Mouse (Mus musculus) embryo, embryonic 11.5 days (tissue): ENCODE measurements around the gene Plscr4.
A peak's percentile ranks its signal among the peaks of the same experiment; 100 is the strongest.

Source experiments
- DNase-seq: peaks from one replicate; pipeline ENCODE4 v3.0.0-alpha.2; 2012; ENCODE audit warnings: low read depth, low spot score

Plscr4 gene

DNA sequence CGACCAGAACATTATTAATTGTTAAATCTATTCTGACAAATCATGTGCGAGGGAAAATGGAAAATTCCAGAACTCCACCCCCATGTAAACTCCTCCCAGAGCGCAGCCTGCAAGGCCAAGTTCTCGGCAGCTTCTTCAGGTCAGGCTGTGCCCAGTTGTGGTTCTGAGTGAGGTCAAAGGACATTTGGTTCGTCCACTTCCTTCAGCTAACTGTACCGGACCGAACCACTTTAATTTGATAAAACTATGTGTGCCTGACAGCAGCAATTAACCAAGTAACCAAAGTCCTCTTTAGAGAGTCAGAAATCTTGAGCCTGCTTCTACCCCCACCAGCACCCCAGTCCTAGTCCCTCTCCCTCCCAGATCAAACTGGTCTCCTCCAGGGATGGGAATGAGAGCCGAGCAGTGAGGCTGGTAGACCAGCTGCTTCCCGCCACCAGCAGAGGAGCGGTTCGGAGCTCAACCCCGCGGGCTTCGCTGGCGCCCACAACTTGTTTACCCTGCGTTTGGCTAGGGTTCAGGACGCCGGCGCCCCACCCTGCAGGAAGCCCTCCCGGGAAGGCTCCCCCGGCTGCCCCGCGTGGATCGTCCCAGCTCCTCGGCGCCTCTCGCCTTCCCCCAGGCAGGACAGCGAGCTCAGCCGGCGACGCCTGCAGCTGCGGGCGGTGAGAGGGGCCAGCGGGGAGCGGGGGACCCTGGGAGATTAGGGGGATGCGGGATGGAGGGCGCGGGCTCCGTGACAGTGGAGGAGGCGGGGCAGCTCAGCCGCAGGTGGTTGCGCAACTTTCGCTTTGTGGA, at the start of gene Plscr4:
Gene Plscr4 (plus strand): TSS at position 113 of the 798 bp plus-strand sequence.
- DNase-seq, result no peak

DNA sequence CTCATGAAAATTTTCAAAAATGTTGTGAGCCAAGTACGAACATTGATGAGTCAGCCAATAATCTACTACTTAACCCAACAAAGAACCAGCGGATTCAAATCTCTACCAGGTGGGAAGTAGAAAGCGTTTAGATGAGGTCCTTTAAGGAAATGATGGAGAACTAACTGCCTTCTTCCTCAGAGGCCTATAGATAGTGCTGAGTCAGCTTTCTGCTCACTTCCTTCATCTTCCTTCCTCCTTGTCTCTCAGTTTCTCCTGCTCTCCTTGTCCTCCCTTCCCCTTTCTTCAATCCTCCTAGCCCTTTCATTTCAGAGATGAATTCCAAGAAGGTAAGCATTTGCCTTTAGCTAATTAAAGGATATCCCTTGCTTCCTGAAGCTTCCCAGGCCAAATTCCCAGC, 46.9 kb upstream of the Plscr4 start:
- no peak for DNase-seq

DNA sequence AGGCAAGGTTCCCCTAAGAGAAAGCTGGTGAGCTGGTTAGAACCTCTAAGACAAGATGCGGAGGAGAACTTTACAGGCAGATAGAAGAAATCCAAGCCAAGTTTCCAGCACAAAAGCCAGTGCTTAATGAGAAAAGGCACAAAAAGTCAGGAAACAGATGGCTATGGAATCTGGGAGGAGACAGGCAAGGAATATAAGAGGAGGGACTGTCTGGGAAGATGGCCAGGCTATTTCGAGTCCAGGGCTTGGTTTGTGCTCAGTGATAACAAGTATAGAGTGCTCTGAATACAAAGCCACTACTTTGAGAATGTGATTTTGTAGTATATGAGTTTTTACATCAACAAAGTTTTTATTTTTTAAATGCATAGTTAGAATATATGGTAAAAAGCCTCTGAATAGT, 45.1 kb upstream of the Plscr4 start:
- DNase-seq, result no peak

DNA sequence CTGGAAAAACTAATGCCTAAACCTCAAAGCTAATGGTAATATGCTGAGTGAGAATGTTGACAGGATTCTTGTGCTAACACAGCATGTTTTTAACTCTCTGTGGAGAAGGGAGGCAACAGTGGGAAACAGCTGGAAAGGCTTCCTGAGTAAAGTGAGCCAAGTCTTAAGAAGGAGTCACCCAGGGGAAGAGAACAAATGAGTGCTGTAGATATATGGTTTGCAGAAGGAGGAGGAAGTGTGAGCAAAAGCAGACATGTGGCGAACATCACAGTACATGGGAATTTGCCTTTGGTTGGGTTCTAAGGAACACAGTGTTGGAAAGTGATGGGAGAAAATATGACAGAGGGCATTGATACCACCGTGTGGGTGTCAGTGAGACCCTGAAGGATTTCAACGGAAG, 43.5 kb upstream of the Plscr4 start:
- no peak for DNase-seq

DNA sequence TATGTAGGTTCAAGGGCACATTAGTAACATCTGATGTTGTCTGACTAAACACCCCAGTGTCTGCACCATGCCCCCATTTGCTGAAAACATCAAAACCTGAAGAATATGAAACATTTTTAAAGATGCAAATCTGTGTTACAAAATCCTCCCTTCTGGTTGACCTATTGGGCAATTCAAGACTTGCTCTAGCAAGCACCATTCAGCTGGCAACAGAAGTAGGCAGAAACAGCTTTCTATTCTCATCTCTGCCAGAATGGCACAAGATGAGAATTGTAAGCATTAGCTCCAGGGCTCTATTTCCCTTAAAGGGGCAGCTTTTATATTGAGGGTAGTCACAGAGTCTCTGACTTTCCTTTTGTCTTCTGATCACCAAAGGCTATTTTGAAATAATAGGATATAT, 19.4 kb upstream of the Plscr4 start:
- no peak for DNase-seq

DNA sequence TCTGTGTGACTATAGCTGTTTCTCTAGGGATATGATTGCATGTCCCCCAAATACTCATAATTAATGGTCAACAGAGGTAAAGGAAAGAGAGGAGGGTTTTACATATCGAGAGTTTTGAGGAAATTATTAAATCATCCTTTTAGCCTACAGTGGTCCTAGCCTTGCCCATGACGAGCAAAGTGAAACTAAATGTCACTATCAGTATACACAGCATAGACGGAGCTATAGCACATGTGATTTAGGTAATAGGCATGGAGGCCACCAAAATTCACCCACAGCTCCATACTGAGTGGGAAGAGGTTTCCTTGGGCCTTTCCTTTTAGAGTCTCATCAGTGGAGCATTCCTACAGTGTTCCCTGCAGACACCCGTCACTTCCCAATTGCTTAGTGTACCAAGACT, 15.7 kb upstream of the Plscr4 start:
- no peak for DNase-seq

DNA sequence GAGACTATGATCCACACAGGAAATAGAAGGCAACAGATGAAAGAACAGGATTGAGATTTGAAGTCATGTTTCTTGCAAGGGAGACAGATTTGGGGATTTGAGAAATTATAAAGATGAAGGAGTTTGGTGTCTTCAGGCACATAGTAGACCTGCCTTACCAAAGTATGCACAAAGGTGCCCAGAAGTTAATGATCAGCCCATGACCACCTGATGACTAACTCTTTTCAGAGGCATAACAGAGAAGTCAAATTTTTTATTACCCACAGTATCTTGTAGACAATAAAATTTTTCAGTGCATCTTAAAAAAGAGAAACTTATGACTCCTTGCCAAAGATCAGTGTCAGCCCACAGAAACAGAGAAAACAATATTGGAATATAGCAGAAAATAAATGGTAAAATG, 12.6 kb upstream of the Plscr4 start:
- no peak for DNase-seq

DNA sequence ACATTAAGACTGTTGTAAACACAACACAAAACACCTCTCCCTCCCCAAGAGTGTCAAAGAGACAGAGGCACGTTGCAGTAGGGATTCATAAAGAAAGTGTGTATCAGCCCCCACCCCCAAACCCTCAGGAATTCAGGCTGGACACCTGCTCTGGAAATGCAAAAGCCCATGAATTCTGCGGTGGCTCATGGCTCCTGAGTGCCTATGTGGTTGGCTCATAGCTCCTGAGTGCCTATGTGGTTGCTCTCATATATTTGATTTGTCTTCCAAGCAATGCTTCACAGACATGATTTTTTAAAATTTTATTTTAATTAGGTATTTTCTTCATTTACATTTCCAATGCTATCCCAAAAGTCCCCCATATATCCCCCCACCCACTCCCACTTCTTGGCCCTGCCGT, 568 bp upstream of the Plscr4 start:
- DNase-seq, result no peak

DNA sequence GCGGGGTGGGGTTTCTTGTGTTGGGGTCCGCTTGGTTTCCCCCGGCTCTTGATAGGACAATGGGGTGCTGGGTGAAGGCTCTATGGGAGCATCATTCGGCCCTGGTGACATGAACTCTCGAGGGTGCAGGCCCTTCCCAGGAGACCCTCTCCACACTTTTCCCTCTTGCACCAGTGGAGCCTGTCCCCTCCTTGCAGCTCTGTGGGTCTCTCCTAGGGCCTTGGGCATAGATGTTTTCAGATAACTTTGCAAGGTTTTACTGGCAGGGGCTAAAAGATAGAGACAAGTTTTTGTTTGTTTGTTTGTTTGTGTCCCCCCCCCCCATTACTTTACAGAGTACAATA, 858 bp downstream of the Plscr4 start:
- no peak for DNase-seq

DNA sequence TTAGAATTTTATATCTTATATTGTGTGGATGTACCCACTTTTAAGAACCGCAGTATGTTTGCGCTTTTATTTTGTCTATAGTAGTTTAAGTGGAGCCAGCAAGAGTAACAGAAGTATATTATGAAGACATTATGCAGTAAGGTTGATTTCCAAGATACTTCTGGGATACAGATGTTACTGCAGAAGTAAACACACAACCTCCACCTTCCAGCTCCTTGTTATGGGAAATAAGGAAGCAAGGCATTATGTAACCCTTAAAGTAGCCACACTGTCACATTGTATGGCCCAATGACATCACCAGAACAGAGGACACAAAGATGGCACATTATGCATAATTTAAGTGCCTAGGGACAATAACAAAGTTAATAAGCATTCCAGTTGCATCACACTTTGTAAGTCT, 1.2 kb downstream of the Plscr4 start:
- DNase-seq, result no peak

DNA sequence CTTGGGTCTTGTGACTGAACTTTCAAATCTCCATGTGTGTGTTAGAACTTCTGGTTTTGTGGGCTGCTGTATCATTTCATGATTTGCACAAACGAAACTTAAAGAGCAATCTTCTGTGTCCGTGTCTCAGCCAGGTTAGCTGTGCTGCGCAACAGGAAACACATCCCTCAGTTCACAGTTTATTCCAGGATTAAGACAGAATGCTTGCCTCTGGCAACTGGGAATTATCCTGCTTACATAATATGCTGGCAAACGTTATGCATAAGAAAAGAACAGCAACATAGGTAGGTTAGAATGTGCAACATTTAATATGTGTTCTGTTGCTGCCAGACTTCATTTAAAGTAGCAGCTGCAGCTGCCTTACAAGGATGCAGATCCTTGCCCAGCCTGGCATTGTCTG, 10.6 kb downstream of the Plscr4 start:
- DNase-seq, result no peak

DNA sequence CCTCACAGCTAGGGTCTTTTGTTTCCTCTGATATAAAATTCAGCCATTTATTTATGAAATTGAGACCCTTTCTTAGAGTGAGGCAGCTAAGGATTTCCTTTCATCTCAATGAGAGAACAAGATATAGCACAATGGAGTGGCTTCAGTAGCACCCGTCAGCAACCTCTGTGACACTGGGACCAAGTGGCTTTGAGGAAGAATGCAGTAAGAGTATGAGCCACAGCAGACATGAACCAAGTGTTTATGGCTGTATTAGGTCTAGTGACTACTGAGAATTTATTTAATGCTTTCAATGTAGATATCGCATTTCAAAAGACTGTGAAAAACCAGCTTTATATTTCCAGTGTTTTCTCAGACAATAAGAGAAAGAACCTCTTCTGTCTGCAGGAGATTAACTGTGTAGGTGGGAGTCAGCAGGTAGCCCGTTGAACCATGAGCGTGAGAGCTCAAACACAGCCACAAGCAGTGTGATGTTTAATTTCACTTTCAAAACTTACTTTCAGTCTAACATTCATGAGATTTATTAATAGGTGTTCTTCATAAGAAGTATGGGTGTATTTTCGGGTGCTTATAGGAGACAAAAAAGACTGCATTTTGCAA, 15.2 kb downstream of the Plscr4 start:
- DNase-seq, result no peak

DNA sequence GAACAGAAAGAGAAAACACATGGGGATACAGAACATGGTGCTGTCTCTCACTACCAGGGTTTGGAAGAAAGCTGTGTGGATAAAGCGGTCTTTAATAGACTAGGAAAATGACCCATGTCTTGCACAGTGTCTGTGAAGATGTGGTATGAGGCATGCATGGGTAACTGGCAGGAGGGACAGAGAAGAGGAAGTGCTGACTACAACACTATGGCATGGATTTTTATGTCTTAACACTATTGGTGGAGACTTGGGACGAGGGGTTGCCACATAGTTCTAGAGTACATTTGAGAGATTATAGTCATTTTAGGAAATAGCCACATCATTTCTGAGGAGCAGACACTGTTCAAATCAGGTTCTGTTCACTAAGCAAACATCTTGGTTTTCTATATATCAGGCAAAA, 16.0 kb downstream of the Plscr4 start:
- DNase-seq, result no peak

DNA sequence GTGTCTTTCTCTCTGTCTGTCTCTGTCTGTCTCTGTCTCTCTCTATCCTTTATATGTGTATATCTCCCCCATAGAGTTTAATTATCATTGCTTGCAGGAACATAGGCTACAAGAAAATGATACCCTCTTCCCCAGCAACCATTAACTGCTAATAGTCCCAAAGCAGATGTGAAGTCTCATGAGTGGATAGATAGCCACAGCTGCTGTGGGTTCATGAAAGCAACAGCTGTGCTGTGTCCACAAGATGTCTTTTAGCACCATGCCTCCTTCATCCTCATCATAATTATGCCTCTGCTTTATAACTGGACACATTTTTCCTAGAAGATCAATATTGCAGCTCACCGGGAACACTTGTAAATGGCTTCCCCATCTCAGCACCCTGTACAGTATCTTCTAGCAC, 17.1 kb downstream of the Plscr4 start:
- DNase-seq, result no peak

DNA sequence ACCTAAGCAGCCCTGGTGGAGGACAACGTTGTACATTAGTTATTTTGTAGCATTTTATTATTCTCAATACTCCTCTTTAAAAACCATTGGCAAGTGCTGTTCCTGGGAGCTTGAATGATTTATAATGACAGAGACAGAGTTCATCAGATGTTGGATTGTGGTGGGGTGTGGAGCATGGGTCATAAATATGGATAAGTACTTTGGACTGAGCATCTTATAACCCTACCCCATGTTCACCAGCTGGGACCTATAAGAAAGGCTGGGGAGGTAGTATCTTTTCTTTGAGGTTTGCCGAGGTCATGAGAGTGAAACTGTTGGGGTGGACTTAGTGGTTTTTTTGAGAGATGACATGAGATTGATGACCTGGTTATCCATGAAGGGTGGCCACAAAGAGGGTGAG, 24.5 kb downstream of the Plscr4 start:
- no peak for DNase-seq

DNA sequence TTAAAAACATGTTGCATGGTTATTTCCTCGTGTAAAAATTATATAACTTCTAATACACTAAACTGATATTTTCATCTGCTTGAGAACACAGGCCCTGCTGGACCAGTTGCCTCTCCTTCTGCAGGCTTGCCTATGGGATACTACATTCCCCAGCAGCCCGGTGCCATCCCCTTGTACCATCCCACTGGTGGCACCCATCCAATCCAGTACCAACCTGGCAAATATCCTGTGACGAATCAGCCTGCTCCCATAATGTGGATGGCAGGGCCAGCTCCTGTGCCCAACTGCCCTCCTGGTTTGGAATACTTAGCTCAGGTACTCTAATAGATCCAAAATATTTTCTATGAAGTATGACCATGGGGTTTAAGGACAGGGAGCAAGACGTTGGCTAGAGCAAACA, 25.4 kb downstream of the Plscr4 start:
- DNase-seq, result no peak

DNA sequence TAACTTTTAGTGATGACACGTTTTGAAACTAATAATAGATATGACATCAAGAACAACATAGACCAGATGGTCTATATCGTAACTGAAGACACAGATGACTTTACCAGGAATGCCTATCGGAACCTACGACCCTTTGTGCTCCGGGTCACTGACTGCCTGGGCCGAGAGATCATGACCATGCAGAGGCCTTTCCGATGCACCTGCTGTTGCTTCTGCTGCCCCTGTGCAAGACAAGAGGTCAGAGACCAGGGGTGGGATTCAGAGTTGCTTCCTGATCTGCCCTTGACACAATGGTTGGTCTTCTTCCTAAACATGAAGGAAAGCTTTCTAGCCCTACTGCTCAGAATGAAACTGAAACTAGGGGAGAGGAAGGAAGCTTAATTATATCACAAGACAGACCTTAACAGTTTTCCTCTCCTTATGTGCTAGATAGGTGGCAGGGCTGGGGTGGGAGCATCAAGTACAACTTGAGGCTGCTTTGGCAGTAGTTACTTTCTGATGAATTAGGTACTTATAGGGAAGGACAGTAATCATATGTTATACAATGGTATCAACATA, 27.6 kb downstream of the Plscr4 start:
- no peak for DNase-seq

DNA sequence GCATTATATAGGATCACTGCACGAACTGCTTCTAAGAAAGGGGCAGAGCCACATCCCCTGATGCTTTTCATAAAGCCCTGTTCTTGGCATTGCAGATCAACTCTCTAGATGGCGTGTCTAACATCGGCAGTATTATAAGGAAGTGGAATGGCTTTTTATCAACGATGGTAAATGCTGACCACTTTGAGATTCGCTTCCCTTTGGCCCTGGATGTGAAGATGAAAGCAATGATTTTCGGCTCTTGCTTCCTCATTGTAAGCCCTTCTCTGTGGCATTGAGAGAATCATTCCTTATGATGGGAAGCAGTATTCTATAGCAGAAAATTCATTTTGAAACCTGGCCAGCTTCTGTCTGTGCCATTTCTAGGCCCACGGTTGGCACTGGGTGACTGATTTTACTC, 32.7 kb downstream of the Plscr4 start:
- DNase-seq, result no peak

DNA sequence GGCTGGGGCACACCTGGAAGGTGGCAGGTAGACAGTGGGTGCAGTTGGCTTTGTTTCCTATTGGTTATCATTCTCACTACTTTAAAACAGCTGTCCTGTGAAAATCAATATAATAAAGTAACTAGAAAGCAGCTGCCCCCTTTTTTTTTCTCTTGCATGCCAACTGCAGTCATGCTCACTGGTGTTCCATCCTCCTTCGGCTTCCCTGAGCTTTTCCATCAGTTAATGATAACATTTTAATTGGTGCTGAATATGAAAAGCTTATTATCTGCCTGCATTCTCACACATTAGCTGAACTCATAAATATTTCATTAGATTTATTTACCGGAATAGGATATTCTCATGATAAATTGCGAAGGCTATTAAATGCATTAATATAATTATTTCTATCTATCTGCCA, 33.1 kb downstream of the Plscr4 start:
- DNase-seq, result no peak

DNA sequence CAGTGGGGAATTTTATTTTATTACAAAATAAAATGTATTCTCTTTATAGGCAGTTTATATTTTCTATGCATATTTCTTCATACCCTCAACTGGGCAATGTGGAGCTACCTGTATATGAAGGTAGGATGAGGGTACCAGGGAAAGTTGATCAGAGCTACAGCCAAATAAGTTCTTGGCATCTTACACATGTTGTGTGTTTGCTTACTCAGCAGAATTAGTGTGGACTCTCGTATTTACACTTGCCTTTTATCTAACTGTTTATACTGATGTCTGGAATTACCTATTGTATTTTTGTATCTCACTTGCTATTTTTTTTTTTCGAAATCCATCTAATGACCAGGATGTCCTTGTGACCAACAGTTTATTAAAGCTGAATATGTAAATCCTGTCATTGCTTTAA, 34.1 kb downstream of the Plscr4 start:
- no peak for DNase-seq

DNA sequence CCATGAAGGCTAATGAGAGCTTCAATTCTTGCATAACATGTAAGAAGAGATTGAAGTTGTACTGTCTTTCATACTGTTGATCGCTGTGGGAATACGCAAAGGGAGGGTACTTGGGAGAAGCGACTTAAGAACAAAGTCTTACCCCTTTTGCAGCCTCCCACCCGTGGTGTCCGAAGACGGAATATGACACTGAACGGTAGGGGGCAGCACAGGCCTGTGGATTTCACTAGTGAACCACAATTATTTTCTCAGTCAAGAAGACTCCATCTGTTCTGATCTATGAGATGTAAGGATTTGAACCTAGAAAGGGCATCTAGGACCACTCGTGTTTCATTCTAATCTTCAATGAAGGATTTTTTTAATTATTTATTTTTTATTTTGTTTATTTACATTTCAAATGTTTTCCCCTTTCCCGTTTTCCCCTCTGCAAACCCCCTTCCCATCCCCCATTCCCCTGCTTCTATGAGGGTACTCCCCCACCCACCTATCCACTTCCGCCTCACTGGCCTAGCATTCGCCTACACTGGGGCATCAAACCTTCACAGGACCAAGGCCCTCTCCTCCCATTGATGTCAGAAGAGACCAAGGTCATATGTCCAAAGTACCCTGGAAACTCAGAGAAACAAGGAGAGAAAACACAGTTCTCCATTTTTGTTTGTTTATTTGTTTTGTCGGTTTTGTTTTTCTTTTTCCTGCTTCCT, 42.7 kb downstream of the Plscr4 start:
- peak; percentile 74 for DNase-seq

DNA sequence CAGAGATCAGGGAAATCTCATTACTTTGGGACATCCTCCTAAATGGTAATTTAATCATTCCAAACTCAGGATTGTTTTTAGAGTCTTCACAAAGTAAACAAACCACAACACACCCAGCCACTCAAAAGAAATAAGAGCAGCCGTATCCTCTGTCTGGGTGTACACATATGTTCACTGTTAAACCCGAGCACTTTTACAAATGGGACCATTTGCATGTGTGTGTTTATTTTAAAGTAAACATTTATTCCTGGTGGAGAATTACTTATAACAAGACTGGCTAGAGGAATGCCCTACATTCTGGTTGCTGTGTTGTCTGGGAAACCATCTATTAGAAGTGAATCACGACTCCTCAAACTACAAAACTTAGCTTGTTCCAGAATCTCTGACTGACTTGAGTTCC, 47.1 kb downstream of the Plscr4 start:
- no peak for DNase-seq

DNA sequence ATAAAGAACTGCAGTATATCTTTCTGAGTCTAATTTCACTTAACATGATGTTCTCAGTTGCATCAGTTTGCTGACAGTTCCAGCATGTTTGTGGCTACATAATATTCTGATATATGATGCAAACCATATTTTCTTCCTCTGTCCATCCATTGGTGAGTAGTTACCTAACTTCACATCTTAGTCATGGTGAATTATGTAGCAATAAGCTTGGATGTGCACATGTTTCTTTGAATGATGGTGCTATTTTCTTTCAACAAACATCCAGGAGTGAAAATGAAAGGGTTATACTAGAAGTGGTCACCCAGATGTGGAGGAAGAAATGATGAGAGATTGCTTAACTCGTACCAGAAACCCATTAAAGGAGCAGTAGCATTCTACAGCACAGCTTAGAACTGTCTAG, 47.7 kb downstream of the Plscr4 start:
- no peak for DNase-seq
